Mouse (Mus musculus) kidney, adult 2 months (tissue): ENCODE data around the gene Ubqln4.

Experiments
- CTCF ChIP-seq: fragments of 200-500 bp; conservative IDR thresholded peaks from 2 replicates; pipeline ENCODE4 v1.5.1; 2011; ENCODE audit warnings: low read depth, mild to moderate bottlenecking, control low read depth, low read length, moderate library complexity, mixed read lengths; ENCODE audit not compliant: insufficient read depth, insufficient read length
- POLR2A ChIP-seq: fragments of 200-500 bp; IDR thresholded peaks from one replicate; pipeline ENCODE4 v1.6.1; 2011; ENCODE audit warnings: low read depth, low read length, control low read depth

DNA sequence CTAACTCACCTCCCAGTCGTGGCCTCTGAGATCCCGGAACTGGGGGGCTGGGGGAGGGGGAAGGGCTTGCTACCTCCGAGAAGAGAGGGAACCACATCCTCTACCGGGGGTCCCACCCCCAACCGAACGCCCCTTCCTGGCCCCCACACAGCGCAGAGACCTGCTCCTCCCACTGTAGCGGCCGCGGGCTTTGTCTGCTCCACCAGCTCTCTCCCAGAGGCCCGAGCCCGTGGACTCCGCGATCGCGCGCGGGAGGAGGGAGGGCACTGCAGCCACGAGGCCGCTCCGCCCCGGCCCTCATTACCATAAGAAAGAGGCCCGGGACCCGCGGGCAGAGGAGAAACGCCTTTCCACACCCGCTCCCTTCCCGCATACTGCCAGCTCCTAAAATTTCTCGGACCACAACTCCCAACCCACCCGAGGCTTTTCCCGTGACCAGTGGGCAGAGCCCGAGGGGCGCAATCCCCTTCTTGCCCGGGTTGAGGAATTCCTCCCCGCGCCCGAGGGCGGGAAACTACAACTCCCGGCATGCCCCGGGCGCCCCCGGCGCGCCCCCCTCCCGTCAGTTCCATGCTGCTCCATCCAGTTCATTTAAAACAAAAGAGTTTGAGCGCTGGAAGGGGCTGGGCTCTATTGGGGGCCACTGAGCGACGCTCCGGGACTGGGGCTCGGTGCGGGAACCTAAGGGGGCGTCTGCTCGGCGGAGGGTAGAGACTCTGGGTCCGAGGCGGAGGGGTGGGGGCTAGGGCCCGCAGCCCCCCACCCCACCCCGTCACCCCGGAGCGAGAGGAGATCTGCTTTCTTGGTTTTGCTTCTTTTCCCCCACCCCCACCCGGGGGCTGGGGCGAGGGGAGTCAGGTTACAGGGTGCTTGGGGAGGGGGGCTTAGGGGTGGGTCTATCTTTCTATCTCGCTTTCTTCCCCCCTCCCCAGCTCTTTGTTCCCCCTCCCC lies 21.9 kb upstream of the Ubqln4 start:
- TF ChIP-seq CTCF (no peak), POLR2A (no peak)
